Mouse (Mus musculus): ENCODE results near the gene Gm45711. TPM values are rescaled to one million over a fixed set of nuclear protein-coding genes. Genes with fewer than 3 reads are reported as not detected.

The Gm45711 gene
- total RNA-seq, 2 experiments from 2014 or later, result not detected

DNA sequence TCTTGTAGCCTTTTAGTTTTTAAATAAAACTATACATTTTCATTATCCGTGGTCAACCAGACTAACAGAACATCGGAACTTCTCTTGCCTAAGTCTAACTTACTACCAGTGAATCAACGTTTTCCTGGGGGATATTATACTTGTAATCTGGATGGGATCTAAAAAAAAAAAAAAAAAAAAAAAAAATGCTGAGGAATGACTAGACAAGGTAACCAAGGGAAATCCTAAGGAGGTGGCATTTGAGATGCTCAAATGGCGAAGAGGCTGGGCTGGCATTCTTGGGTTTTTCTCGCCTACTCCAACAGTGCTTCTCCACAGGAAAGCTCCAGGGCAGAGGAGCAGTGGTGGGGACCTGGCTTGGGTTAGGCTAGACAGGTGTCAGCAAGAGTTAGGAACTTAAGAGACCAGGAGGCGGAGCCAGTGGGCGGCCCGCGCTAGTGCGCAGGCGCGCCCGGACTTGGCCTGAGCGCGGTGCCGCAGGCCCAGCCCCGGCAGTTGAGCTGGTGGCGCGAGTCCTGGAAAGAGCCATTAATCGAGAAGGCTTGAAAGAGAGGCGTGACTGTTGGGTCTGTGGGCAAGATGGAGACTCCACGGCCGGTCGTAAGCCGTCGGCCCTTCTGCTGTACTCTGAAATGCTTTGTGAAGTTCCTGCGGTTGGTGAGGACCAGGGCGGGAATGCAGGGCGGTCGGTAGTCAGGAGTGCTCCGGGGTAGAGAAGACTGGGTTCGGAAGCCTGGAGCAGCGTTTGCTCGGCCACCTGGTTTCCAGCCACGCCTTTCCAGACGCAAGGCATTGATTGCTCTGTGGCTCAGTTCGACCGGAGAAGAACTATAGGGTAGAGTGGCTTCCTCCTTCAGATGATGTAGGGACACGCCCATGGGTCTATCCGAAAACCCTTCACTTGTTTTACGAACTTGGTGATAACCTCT, 59.2 kb downstream of the Gm45711 start, which contains the start of gene Cklf:
TSS of gene Cklf (plus strand) at position 423 of the 929 bp plus-strand sequence.
- intact Hi-C loops (cut with DNase I), result loop anchor here (5.0 kb wide), 1 partner anchor 92 kb away; no protein-coding TSS in a partner anchor
- peak; percentile 56 to 87 for DNase-seq (ENCODE audit: extremely low spot score in 1 of 2, low spot score in 2 of 2)

DNA sequence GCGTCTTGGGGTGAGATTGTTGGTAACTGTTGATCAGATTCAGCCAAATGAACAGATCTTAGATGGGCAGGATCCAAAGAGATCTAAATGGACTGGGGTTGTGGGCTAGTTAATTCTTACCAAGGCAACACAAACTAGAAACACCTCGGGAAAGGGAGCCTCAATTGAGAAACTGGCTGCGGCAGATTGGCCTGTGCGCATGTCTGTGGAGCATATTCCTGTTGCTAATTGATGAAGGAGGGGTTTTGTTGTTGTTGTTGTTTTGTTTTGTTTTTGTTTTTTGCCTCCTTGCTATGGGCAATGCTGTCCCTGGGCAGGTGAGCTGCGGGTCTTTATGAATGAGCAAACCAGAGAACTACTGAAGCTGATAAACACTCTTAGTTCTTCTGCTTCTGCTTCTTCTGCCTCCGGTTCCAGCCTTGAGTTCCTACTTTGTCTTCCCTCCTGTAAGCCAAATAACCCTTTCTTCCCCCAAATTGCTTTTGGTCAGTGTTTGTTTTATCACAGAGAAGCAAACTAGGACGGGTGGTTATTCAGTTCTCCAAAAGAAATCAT, 60.4 kb downstream of the Gm45711 start:
- no peak for DNase-seq (ENCODE audit: extremely low spot score in 1 of 2, low spot score in 2 of 2)
- intact Hi-C loops (cut with DNase I), result loop anchor here (10.0 kb wide), 1 partner anchor 185 kb away; no protein-coding TSS in a partner anchor

DNA sequence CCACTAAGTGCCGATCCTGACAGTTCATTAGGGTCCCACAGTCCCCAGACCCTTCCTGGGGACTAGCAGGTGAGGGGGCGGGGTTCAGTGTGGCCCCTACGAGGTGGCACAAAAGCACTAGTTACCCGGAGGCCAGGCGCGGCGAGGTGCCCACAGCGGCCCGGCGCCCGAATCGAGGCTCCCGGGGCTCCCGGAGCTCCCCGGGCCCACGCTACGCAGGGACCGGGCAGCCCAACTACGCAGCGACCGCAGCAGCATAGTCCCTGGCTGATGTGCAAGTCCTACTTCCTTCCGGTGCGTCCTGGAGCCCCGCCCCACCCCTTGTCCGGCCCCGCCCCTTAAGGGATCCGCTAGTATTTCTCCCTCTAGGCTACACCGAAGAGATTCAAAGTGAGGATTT, 61.6 kb downstream of the Gm45711 start, which contains the start of gene Tk2:
TSS of gene Tk2 (minus strand) at position 283 of the 400 bp plus-strand sequence.
- DNase-seq (ENCODE audit: extremely low spot score in 1 of 2, low spot score in 2 of 2), result peak; percentile 62 to 87
- intact Hi-C loops (cut with DNase I), result loop anchor here (10.0 kb wide), 1 partner anchor 187 kb away; no protein-coding TSS in a partner anchor

DNA sequence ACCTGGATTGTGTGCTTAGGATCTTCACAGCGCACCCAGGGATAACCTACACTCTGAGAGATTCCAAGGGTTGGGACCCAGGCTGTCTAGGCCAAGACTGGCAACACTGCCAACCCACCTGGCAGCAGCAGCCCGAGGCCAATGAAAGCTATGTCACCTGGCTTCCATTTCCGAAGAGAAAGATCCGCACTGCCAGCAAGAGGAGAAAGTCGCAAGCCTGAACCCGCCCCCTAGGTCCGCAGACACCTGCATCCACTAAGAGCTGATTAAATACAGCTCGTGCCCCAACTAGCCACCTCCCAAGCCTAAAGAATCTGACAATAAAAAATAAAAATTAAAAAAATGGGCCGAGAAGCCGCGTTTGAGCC, 62.0 kb downstream of the Gm45711 start:
- intact Hi-C loops (cut with DNase I), result loop anchor here (10.0 kb wide), 1 partner anchor 187 kb away; no protein-coding TSS in a partner anchor
- no peak for DNase-seq (ENCODE audit: extremely low spot score in 1 of 2, low spot score in 2 of 2)

DNA sequence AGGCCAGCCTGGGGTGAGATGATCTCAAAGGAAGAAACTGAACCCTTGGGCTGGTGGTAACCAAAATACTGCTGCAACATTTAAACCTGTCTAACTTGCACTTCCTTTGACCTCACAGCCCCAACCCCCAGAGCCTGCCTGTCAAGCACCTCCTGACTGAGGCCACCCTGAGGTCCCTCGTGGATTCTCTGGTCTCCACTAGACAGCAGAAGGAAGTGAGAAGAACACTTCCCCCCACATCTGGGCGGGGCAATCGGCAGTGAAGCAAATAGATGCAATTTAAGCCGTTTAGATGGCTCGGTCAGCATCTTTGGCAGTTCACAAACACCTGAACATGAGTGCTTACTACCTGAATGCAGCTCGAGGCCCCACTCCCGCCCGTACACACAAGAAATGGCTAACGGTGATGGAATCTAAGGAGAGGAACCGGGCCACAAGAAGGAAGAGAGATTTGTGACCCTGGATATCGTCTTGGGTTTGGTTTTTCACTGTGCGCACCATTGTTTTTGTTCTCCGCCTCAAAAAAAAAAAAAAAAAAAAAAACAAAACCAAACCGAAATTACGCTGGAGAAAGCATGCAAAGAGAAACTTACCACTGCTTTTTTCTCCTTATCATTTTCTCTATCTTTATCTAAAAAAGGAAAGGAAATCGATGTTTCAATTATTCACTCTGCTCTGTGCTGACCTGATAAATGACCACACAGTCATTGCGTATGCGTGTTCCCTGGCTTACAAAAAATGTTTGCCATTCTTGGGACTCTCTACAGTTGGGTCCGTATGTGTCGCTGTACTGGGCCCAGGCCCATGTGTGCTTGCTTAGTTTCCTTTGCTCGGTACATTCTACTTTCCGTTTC, 62.6 kb downstream of the Gm45711 start:
- intact Hi-C loops (cut with DNase I), result loop anchor here (10.0 kb wide), 1 partner anchor 188 kb away; no protein-coding TSS in a partner anchor
- peak in 1 of 2 experiments; percentile 57 for DNase-seq (ENCODE audit: extremely low spot score in 1 of 2, low spot score in 2 of 2)

DNA sequence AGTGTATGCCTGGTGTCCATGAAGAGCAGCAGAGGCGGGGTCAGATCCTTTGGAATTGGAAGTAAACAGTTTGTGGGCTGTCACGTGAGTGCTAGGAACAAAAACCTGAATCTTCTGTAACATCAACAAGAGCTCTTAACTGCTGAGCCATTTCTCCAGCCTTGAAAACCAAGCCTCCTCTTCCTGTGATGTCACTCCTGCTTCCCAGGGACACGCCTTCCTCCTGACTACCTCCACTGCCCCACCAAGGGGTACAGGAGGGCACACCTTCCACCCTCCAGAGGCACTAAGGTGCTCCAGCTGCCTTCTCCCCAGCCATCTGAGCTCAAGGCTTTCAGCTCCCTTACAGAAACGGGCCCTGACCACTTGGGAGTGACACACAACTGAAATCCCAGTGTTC, 63.3 kb downstream of the Gm45711 start:
- intact Hi-C loops (cut with DNase I), result loop anchor here (10.0 kb wide), 1 partner anchor 188 kb away; no protein-coding TSS in a partner anchor

DNA sequence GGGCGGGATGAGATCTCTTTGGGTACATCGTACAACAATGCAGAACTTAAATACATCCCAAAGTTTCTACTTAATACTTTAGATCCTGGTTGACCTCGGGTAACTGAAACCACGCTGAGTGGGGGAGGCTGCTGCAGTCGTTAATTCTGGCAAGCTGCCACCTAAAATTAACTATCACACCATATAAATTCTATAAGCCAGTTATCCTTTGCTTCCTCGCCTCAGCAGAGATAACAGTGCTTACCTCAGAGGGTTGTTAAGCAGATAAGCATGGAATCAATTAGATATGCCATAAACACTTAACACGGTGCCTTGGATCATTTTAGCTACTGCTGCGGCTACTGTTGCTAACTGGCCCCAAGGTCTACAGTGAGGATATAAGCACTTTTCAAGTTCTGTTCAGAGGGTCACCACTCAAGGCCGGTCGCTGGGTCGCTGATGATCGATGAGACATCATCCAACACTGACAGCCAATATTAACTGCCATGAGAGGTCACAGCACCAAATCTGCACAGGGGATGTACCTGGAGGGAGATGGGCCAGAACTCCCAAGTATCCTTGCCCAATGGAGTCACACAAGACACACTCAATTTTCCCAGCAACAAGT, 67.7 kb downstream of the Gm45711 start:
- intact Hi-C loops (cut with DNase I), result loop anchor here (10.0 kb wide), 1 partner anchor 193 kb away; no protein-coding TSS in a partner anchor
- no peak for DNase-seq (ENCODE audit: extremely low spot score in 1 of 2, low spot score in 2 of 2)

More for the DNA sequence above, 63.3 kb downstream of the Gm45711 start:
- DNase-seq (ENCODE audit: extremely low spot score in 1 of 2, low spot score in 2 of 2), result no peak

DNA sequence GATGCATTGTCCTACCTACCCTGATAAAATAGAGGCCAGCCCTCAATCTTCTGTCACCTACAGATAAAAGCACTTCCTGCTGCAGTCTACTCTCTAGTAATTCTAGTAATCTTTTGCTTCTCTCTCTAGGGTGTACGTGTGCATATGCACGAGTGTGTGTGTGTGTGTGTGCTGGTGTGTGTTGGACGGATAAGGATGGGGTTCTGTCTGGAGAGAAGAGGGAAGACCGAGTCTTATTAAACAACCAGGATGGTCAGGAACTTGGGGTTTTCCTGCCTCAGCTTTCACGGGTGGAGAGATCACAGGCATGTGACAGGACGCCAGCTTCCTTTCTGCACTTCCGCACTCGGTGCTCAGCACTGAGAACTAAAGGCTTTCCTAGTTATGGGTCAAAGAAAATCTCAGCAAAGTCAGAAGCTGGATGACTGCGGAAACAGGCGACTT, 70.4 kb downstream of the Gm45711 start:
- no peak for DNase-seq (ENCODE audit: extremely low spot score in 1 of 2, low spot score in 2 of 2)
- intact Hi-C loops (cut with DNase I), result no loop called here

DNA sequence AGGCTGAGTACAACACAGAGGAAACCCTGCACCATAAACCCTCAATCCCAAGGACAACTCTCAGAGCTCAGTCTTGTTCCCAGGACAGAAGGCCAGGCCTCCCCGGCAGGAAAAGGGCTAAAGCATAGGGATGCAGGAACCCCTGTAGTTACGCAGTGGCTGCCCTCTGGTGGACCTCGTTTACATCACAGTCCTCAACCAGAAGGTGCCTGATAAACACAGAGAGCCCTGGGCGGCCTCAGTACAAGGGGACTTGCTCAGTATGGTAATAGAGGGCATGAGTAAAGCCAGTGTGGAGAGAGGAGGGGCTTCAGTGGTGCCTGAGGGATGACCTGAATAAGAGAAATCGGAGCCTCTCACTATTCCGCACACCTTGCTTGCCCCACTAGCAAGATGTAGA, 75.3 kb downstream of the Gm45711 start:
- DNase-seq (ENCODE audit: extremely low spot score in 1 of 2, low spot score in 2 of 2), result no peak
- intact Hi-C loops (cut with DNase I), result no loop called here

DNA sequence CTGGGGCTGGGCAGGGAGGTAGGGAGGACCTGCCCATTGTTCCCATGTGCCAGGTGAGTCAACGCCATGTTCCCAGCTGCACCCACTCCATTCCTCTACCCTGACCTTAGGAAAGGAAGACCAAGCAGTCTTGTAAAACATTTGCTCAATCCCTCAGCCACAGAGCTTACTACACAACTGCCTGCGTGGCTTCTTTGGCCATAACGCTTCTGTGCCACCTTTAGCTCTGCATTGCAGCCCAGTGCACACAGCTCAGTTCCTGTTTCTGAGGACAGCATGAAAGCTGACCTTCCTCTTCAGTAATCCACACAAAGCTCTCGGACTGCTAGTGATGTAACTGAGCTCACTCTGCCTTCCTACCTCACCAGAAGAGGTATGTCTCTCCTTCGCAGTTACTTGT, 77.0 kb downstream of the Gm45711 start:
- intact Hi-C loops (cut with DNase I), result no loop called here
- no peak for DNase-seq (ENCODE audit: extremely low spot score in 1 of 2, low spot score in 2 of 2)

DNA sequence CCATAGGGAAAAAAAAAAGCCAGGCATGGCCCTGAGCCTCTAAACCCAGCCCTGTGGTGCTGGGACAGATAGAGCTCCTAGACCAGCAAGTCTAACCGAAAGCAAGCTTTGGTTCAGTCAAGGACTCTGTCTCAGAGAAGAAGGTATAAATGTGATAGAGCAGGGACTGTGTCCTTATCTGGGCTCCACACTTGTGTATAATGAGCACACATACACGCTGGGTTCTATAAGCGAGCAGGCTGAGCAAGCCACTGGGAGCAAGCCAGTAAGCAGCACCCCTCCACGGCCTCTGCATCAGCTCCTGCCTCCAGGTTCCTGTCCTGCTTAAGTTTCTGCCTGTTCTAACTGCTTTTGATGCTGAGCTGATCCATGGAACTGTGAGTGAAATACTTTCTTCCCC, 77.8 kb downstream of the Gm45711 start:
- no peak for DNase-seq (ENCODE audit: extremely low spot score in 1 of 2, low spot score in 2 of 2)
- intact Hi-C loops (cut with DNase I), result no loop called here

Other genes with a start within 250 kb of the Gm45711 start
- 10 to 100 TPM; 16.8 to 19.1 TPM for gene Cdh5, start 208.5 kb downstream of the Gm45711 start, total RNA-seq (2021)
- gene Bean1, start 139.6 kb downstream of the Gm45711 start, total RNA-seq (2021), result 10 to 100 TPM; 26.1 to 27.9 TPM
- 10 to 100 TPM; 40.6 to 41.1 TPM for gene Tk2, start 61.5 kb downstream of the Gm45711 start, total RNA-seq (2021)
- gene Cklf, start 59.2 kb downstream of the Gm45711 start, total RNA-seq (2021), result 10 to 100 TPM; 12.5 to 13.0 TPM
- gene Cmtm2a, start 16.9 kb downstream of the Gm45711 start, total RNA-seq (2021), result not detected
- not detected for gene Cmtm1, start 64 bp upstream of the Gm45711 start, total RNA-seq (2021)
- not detected for gene Gm11020, start 11.5 kb upstream of the Gm45711 start, total RNA-seq (2021)
- not detected for gene Cmtm2b, start 12.1 kb upstream of the Gm45711 start, total RNA-seq (2021)
- 10 to 100 TPM; 13.2 to 22.8 TPM for gene Cmtm3, start 29.3 kb upstream of the Gm45711 start, total RNA-seq (2021)
- gene Cmtm4, start 85.7 kb upstream of the Gm45711 start, total RNA-seq (2021), result 10 to 100 TPM; 67.5 to 72.2 TPM
- 100 to 1,000 TPM; 204 to 207 TPM for gene Dync1li2, start 133.0 kb upstream of the Gm45711 start, total RNA-seq (2021)
- gene Terb1, start 199.8 kb upstream of the Gm45711 start, total RNA-seq (2021), result 1 to 10 TPM in 1 of 2 experiments, under 1 TPM in 1; 0.93 to 1.2 TPM
- 10 to 100 TPM; 48.8 to 50.7 TPM for gene Nae1, start 224.6 kb upstream of the Gm45711 start, total RNA-seq (2021)
- gene Car7, start 224.6 kb upstream of the Gm45711 start, total RNA-seq (2021), result 10 to 100 TPM; 17.0 to 18.6 TPM

Data from left cerebral cortex, postnatal 10 days (tissue).